Mouse (Mus musculus): ENCODE results near the gene Anxa2. TPM values are rescaled to one million over a fixed set of nuclear protein-coding genes. Genes with fewer than 3 reads are reported as not detected.
A peak's percentile ranks its signal among the peaks of the same experiment; 100 is the strongest.

The Anxa2 gene
- polyA plus RNA-seq, 1 experiment = 2,389 TPM

DNA sequence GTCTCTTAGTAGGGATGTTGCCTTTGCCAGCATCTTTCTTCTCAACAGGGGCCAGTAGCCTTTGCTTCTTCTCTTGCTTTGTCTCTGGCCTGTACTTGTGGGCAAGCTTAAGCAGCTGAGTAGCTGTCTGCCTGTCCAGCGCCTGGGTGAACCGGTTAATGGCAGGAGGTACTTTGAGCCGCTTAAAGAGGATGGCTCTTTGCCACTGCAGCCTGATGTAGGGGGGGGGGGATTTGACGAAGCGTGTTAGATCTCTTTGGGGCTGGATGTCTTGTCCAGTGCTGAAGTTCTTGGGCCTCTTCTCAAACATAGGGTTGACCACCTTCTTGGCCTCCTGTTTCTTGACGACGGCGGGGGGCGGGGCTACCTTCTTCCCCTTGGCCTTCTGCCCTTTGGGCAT is 2.8 kb upstream of the Anxa2 start:
- Histone ChIP-seq H3K79me3 (ENCODE audit: low read depth) (peaks cover 20% of the 10 kb centered on the region), H3K27me3 (ENCODE audit: control insufficient read depth, insufficient read depth, insufficient read length) (no peaks in the 10 kb centered on the region), H3K4me3 (ENCODE audit: insufficient read depth, poor library complexity, severe bottlenecking) (no peak overlapping the region), H3K79me2 (ENCODE audit: control insufficient read depth, insufficient read depth) (peaks cover 22% of the 10 kb centered on the region), H3ac (ENCODE audit: control insufficient read depth, insufficient read length, low read depth) (no peak overlapping the region), H3K36me3 (ENCODE audit: control insufficient read depth, insufficient read depth) (peaks cover 9% of the 10 kb centered on the region)
- TF ChIP-seq FOSL1 (IDR thresholded peaks at IDR 0.05; ENCODE audit: insufficient read depth, low read length, poor library complexity, severe bottlenecking) (no peak), MYOD1 (IDR thresholded peaks at IDR 0.05; ENCODE audit: control insufficient read depth, insufficient read length, low read depth) (no peak), CTCF (IDR thresholded peaks at IDR 0.05; ENCODE audit: control insufficient read depth, insufficient read depth, insufficient read length) (no peak), MAX (IDR thresholded peaks at IDR 0.05) (no peak), MYOG (IDR thresholded peaks at IDR 0.05; ENCODE audit: control insufficient read depth, extremely low read depth, insufficient read length) (no peak), CEBPB (IDR thresholded peaks at IDR 0.05; ENCODE audit: low read depth) (no peak), USF1 (IDR thresholded peaks at IDR 0.05; ENCODE audit: low read depth) (no peak)

DNA sequence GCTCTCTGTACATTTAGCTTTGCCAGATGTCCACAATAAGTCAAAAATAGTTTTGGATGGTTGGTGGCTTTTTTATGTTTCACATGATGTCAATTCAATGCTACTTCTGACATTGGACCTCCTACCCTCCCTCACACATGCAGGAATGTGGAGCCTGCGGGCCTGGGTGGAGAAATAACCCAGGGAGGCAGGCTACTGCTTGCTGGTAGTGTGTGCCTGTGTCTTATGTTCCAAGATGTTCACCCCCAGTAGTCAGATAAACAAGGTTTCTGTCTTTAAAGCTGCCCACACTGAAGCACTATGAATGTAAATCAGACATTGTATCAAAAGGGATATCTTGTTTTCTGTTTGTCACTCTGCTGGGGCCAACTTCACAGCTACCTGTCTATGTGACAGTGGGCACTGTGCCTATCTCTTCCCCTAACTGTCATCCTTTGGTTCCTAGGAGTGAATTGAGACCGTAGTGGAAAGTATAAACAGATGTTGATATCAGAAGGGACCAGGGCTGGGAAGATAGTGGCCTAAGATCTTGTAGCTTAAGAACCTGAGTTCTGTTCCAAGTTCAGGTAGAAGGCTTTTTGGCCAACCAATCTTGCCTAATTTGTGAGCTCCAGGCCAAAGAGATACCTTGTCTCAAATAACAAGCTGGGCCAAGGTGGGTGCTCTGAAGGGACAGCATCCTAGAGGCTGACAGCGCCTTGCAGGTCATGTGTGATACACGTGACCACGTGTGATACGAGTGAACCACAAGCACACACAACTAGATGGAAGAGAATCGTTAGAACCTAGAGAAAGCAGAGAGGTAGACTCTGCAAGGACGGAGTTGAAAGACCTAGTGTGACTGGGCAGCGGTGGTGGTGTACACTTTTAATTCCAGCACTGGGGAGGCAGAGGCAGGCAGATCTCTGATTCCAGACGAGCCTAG is 1.3 kb upstream of the Anxa2 start:
- H3K79me2 ChIP-seq (ENCODE audit: control insufficient read depth, insufficient read depth) = peaks cover 37% of the 10 kb centered on the region
- no peak overlapping the region for H3ac ChIP-seq (ENCODE audit: control insufficient read depth, insufficient read length, low read depth)
- H3K79me3 ChIP-seq (ENCODE audit: low read depth) = peaks cover 35% of the 10 kb centered on the region
- no peak overlapping the region for H3K4me3 ChIP-seq (ENCODE audit: insufficient read depth, poor library complexity, severe bottlenecking)
- no peaks in the 10 kb centered on the region for H3K27me3 ChIP-seq (ENCODE audit: control insufficient read depth, insufficient read depth, insufficient read length)
- H3K36me3 ChIP-seq (ENCODE audit: control insufficient read depth, insufficient read depth) = peaks cover 15% of the 10 kb centered on the region
- TF ChIP-seq CEBPB (IDR thresholded peaks at IDR 0.05; ENCODE audit: low read depth) (no peak), CTCF (IDR thresholded peaks at IDR 0.05; ENCODE audit: control insufficient read depth, insufficient read depth, insufficient read length) (no peak), MYOG (IDR thresholded peaks at IDR 0.05; ENCODE audit: control insufficient read depth, extremely low read depth, insufficient read length) (no peak), FOSL1 (IDR thresholded peaks at IDR 0.05; ENCODE audit: insufficient read depth, low read length, poor library complexity, severe bottlenecking) (no peak), MAX (IDR thresholded peaks at IDR 0.05) (no peak), USF1 (IDR thresholded peaks at IDR 0.05; ENCODE audit: low read depth) (no peak), MYOD1 (IDR thresholded peaks at IDR 0.05; ENCODE audit: control insufficient read depth, insufficient read length, low read depth) (no peak)

DNA sequence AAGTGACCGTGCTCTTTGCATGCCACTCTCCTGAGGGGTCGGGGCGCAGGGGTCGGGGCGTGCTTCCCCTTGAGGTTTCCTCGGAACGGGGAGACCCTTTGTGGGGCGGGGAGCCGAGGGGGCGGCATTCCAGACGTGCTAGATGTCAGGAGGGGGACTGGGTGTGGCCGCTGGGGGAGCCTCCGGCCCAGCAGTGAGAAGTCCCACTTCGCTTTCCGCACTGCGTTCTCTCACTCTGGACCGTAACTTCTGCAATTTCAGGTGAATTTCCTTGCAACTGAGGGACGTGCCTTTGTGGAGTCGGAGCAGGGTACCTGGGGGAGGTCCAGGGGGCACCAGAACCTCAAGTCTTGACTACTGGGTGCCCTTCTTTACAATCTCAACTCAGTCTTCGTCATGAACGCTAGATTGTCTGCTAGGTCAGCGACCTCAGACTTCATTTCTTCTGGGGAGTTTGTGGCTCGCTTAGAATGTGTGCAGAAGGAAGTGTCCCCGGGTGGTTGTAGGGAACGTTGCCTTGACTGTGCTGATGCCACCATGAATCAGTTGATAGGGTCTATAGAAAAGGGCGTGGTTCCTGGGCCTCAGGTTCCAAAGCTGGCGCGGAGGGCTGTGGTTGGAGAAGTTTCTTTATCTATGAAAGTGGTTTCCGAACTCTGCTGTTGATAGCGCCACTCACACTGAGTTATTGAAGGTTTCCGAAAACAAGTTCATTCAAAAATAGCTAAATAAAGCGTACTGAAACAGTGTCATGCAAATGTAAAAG is 664 bp downstream of the Anxa2 start:
- H3K36me3 ChIP-seq (ENCODE audit: control insufficient read depth, insufficient read depth) = peaks cover 19% of the 10 kb centered on the region
- H3K79me3 ChIP-seq (ENCODE audit: low read depth) = peaks cover 41% of the 10 kb centered on the region
- no peaks in the 10 kb centered on the region for H3K27me3 ChIP-seq (ENCODE audit: control insufficient read depth, insufficient read depth, insufficient read length)
- peak overlapping the region; percentile 94 for H3K4me3 ChIP-seq (ENCODE audit: insufficient read depth, poor library complexity, severe bottlenecking)
- peak overlapping the region; percentile 86 for H3ac ChIP-seq (ENCODE audit: control insufficient read depth, insufficient read length, low read depth)
- no peak for TF ChIP-seq MYOG (IDR thresholded peaks at IDR 0.05; ENCODE audit: control insufficient read depth, extremely low read depth, insufficient read length)
- TF ChIP-seq MYOD1 (IDR thresholded peaks at IDR 0.05; ENCODE audit: control insufficient read depth, insufficient read length, low read depth) = no peak
- no peak for TF ChIP-seq FOSL1 (IDR thresholded peaks at IDR 0.05; ENCODE audit: insufficient read depth, low read length, poor library complexity, severe bottlenecking)
- no peak for TF ChIP-seq MAX (IDR thresholded peaks at IDR 0.05)
- no peak for TF ChIP-seq CEBPB (IDR thresholded peaks at IDR 0.05; ENCODE audit: low read depth)
- TF ChIP-seq CTCF (IDR thresholded peaks at IDR 0.05; ENCODE audit: control insufficient read depth, insufficient read depth, insufficient read length) = no peak
- TF ChIP-seq USF1 (IDR thresholded peaks at IDR 0.05; ENCODE audit: low read depth) = no peak
- peaks cover 50% of the 10 kb centered on the region for H3K79me2 ChIP-seq (ENCODE audit: control insufficient read depth, insufficient read depth)

DNA sequence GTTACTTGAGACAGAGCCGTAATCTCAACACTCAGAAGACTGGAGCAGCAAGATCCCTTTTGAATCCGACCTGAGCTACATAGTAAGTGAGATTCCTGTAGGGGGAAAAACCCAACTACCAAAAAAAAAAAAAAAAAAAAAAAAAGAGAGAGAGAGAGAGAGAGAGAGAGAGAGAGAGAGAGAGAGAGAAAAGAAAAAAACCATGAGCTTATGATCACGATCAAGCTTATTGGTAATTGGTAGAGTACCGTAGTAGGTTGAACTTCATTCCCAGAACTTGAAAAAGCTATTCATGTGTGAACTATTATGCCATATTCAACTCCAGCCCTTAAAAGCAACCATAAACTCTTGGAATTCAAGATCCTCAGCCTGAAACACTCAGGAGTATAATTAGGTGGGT is 1.3 kb downstream of the Anxa2 start:
- TF ChIP-seq USF1 (IDR thresholded peaks at IDR 0.05; ENCODE audit: low read depth) = no peak
- TF ChIP-seq MYOG (IDR thresholded peaks at IDR 0.05; ENCODE audit: control insufficient read depth, extremely low read depth, insufficient read length) = no peak
- no peak for TF ChIP-seq CEBPB (IDR thresholded peaks at IDR 0.05; ENCODE audit: low read depth)
- Histone ChIP-seq H3K36me3 (ENCODE audit: control insufficient read depth, insufficient read depth) (peaks cover 25% of the 10 kb centered on the region), H3K79me3 (ENCODE audit: low read depth) (peaks cover 47% of the 10 kb centered on the region), H3K27me3 (ENCODE audit: control insufficient read depth, insufficient read depth, insufficient read length) (no peaks in the 10 kb centered on the region), H3K79me2 (ENCODE audit: control insufficient read depth, insufficient read depth) (peaks cover 56% of the 10 kb centered on the region), H3K4me3 (ENCODE audit: insufficient read depth, poor library complexity, severe bottlenecking) (peak overlapping the region; percentile 94), H3ac (ENCODE audit: control insufficient read depth, insufficient read length, low read depth) (peak overlapping the region; percentile 86)

DNA sequence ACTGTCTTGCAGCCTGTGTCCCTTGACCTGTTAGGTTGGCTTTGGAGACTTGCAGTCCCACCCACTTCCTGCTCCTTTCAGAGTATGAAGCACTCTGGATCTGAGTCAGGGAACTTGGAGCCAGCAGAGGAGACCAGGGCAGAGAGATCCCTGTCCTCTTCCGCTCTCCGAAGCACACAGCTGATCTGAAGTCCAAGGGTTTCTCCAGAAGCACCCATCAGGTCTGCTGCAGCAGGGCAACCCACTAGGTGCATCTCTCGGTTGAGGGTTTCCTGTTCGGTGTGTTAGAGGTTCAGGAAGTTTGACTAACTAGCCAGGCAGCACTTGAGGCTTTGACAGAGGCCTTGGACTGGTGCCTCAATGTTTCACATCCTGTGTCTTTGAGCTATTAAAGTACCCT is 2.0 kb downstream of the Anxa2 start:
- no peaks in the 10 kb centered on the region for H3K27me3 ChIP-seq (ENCODE audit: control insufficient read depth, insufficient read depth, insufficient read length)
- H3K79me2 ChIP-seq (ENCODE audit: control insufficient read depth, insufficient read depth) = peaks cover 63% of the 10 kb centered on the region
- peaks cover 32% of the 10 kb centered on the region for H3K36me3 ChIP-seq (ENCODE audit: control insufficient read depth, insufficient read depth)
- peak overlapping the region; percentile 80 for H3ac ChIP-seq (ENCODE audit: control insufficient read depth, insufficient read length, low read depth)
- TF ChIP-seq CTCF (IDR thresholded peaks at IDR 0.05; ENCODE audit: control insufficient read depth, insufficient read depth, insufficient read length) = no peak
- no peak for TF ChIP-seq USF1 (IDR thresholded peaks at IDR 0.05; ENCODE audit: low read depth)
- TF ChIP-seq CEBPB (IDR thresholded peaks at IDR 0.05; ENCODE audit: low read depth) = no peak
- no peak for TF ChIP-seq FOSL1 (IDR thresholded peaks at IDR 0.05; ENCODE audit: insufficient read depth, low read length, poor library complexity, severe bottlenecking)
- no peak for TF ChIP-seq MAX (IDR thresholded peaks at IDR 0.05)
- no peak for TF ChIP-seq MYOD1 (IDR thresholded peaks at IDR 0.05; ENCODE audit: control insufficient read depth, insufficient read length, low read depth)
- no peak for TF ChIP-seq MYOG (IDR thresholded peaks at IDR 0.05; ENCODE audit: control insufficient read depth, extremely low read depth, insufficient read length)
- H3K79me3 ChIP-seq (ENCODE audit: low read depth) = peaks cover 54% of the 10 kb centered on the region
- H3K4me3 ChIP-seq (ENCODE audit: insufficient read depth, poor library complexity, severe bottlenecking) = peak overlapping the region; percentile 94
